Mouse (Mus musculus) limb, embryonic 13.5 days (tissue): ENCODE data around the gene Mfsd14a. TPM values are rescaled to one million over a fixed set of nuclear protein-coding genes. Genes with fewer than 3 reads are reported as not detected.
"Not testable (repeated sequence)": the region's sequence is repeated elsewhere in the genome, so short reads cannot be mapped to it uniquely, and the experiment has no call there.

ENCODE experiments used
- ATAC-seq: fragments of 200-750 bp; cut with Nextera tagmentation; 2 replicates; pipeline ENCODE4 v1.8.0; 2017; ENCODE audit warnings: low read depth, moderate number of reproducible peaks, moderate TSS enrichment; ENCODE audit not compliant: low FRiP score
- H3K27ac ChIP-seq: fragments of 300-500 bp; sonication (generic); 2 replicates; pipeline ENCODE4 v1.5.1; 2015; ENCODE audit warnings: inconsistent platforms, mild to moderate bottlenecking, moderate library complexity
- H3K27me3 ChIP-seq: fragments of 300-500 bp; sonication (generic); 2 replicates; pipeline ENCODE4 v1.6.1; 2015; ENCODE audit warnings: mild to moderate bottlenecking, inconsistent platforms
- H3K36me3 ChIP-seq: fragments of 300-500 bp; sonication (generic); 2 replicates; pipeline ENCODE4 v1.6.1; 2015; ENCODE audit warnings: inconsistent platforms, mild to moderate bottlenecking, moderate library complexity
- H3K4me1 ChIP-seq: fragments of 300-500 bp; sonication (generic); 2 replicates; pipeline ENCODE4 v1.6.1; 2015; ENCODE audit warnings: inconsistent platforms
- H3K4me2 ChIP-seq: fragments of 300-500 bp; sonication (generic); replicated peaks from 2 replicates; pipeline ENCODE4 v1.6.1; 2015; ENCODE audit warnings: inconsistent platforms, mild to moderate bottlenecking, moderate library complexity
- H3K4me3 ChIP-seq: fragments of 300-500 bp; sonication (generic); 2 replicates; pipeline ENCODE4 v1.5.1; 2015; ENCODE audit warnings: moderate library complexity, mild to moderate bottlenecking, inconsistent platforms
- H3K9ac ChIP-seq: fragments of 300-500 bp; sonication (generic); 2 replicates; pipeline ENCODE4 v1.6.1; 2015; ENCODE audit warnings: mild to moderate bottlenecking, inconsistent platforms
- H3K9me3 ChIP-seq: fragments of 300-500 bp; sonication (generic); 2 replicates; pipeline ENCODE4 v1.6.1; 2016; ENCODE audit warnings: inconsistent platforms
- WGBS: fragments of 180-500 bp; shearing (Covaris S2); methylation state at CpG from one replicate; pipeline ENCODE4 v1.1.7; 2015; 5-methylcytosine and 5-hydroxymethylcytosine counted together
- polyA plus RNA-seq: library from polyadenylated mRNA; unstranded; fragments of >200 nt; fragmentation: Nextera tagmentation; extraction: Ambion mirVana; gene quantifications from 2 replicates; pipeline ENCODE4 v1.2.1, GENCODE M21; 2015

The Mfsd14a gene
- polyA plus RNA-seq, 1 experiment from 2014 or later = 84.6 TPM

DNA sequence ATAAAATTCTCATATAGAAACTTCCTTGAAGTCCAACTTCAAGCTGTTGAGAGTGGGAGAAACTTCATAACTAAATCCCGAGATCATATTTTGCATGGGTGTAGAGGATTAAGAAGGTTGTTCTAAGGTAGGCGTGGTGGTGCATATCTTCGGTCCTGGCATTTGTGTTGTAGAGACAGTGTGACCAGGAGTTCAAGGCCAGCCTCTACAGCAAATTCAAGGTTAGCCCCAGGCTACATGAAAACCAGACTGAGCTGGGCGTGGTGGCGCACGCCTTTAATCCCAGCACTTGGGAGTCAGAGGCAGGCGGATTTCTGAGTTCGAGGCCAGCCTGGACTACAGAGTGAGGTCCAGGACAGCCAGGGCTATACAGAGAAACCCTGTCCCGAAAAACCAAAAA, 1.8 kb upstream of the Mfsd14a start:
- WGBS = 94% methylated on average over 9 of the region's 9 CpGs
- not testable (repeated sequence) for H3K4me3 ChIP-seq, H3K9ac ChIP-seq, H3K4me2 ChIP-seq, H3K27me3 ChIP-seq, H3K9me3 ChIP-seq, H3K27ac ChIP-seq, ATAC-seq
- H3K36me3 ChIP-seq = 0 out of 2 replicates have a peak, but pooled peaks cover 10% of the 10 kb centered on the region
- peaks cover 20% of the 10 kb centered on the region for H3K4me1 ChIP-seq

GRCm38 (mm10) chr3:116661870-116662414, 535 bp downstream of the Mfsd14a start:
- no peaks in the 10 kb centered on the region for H3K27me3 ChIP-seq
- peak overlapping the region; percentile 98 for H3K27ac ChIP-seq
- H3K4me2 ChIP-seq = peak overlapping the region; percentile 65
- peak overlapping the region; percentile 97 for H3K9ac ChIP-seq
- ATAC-seq = peak; percentile 83
- WGBS = under 1% methylated on average over 59 of the region's 68 CpGs
- H3K36me3 ChIP-seq = no peaks in the 10 kb centered on the region
- peaks cover 26% of the 10 kb centered on the region for H3K4me1 ChIP-seq
- H3K4me3 ChIP-seq = peak overlapping the region; percentile 97
- no peaks in the 10 kb centered on the region for H3K9me3 ChIP-seq

- H3K36me3 ChIP-seq = no peaks in the 10 kb centered on the region
- WGBS = 2% methylated on average over 16 of the region's 16 CpGs
- no peak for ATAC-seq
Measured at GRCm38 (mm10) chr3:116661288-116661869, 1.1 kb downstream of the Mfsd14a start.

GRCm38 (mm10) chr3:116659856-116660430, 2.5 kb downstream of the Mfsd14a start:
- ATAC-seq = no peak
- Histone ChIP-seq H3K36me3 (no peaks in the 10 kb centered on the region), H3K9ac (no peak overlapping the region), H3K27me3 (no peaks in the 10 kb centered on the region), H3K4me1 (peaks cover 28% of the 10 kb centered on the region), H3K9me3 (no peaks in the 10 kb centered on the region), H3K4me2 (peak overlapping the region; percentile 65), H3K27ac (no peak overlapping the region), H3K4me3 (no peak overlapping the region)
- WGBS = 87% methylated on average over 13 of the region's 13 CpGs

More at GRCm38 (mm10) chr3:116661288-116661869, 1.1 kb downstream of the Mfsd14a start:
- Histone ChIP-seq H3K27ac (peak overlapping the region; percentile 98), H3K27me3 (no peaks in the 10 kb centered on the region), H3K4me1 (peaks cover 26% of the 10 kb centered on the region), H3K4me2 (peak overlapping the region; percentile 65), H3K4me3 (peak overlapping the region; percentile 97), H3K9ac (peak overlapping the region; percentile 97), H3K9me3 (no peaks in the 10 kb centered on the region)

- Histone ChIP-seq H3K27ac (no peak overlapping the region), H3K27me3 (no peaks in the 10 kb centered on the region), H3K4me3 (no peak overlapping the region), H3K4me2 (0 out of 2 replicates have a peak overlapping the region, but pooled peaks have one; percentile 16), H3K9ac (no peak overlapping the region), H3K36me3 (no peaks in the 10 kb centered on the region), H3K4me1 (peaks cover 28% of the 10 kb centered on the region), H3K9me3 (no peaks in the 10 kb centered on the region)
- ATAC-seq = no peak
- 63% methylated on average over 15 of the region's 15 CpGs for WGBS
Measured at GRCm38 (mm10) chr3:116658928-116659565, 3.4 kb downstream of the Mfsd14a start.

DNA sequence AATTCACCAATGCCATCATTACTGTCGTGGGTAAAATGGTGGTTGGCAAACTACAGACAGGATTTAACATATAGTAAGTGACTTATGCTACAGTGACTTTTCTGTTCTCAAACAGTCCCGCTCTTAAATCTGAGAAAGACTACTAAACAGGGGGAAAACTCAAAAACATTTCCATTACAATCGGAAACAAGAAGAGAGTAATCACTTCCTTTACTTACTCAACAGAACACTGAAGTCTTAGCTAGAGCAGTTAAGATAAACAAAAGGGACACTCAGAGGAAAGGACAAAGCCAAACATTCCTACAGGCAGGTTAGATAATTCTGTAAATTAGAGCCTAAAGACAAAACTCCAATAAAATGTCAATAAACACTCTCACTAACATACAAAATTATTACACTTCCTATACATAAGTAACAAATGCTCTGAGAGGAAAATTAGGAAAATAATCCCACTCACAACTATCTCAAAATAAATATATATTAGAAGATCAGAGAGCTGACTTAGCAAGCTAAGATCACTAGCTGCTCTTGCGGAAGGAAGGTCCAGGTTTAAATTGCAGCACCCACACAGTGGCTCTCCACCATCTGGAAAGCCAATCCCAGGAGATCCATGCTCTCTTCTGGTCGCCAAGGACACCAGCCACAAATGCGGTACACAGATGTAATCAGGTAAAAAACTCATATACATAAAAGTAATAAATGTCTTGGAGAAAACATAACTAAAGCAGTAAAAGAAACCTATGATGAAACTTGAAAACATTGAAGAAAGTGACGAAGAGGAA, 6.1 kb downstream of the Mfsd14a start:
- H3K27me3 ChIP-seq = no peaks in the 10 kb centered on the region
- H3K4me1 ChIP-seq = peaks cover 33% of the 10 kb centered on the region
- 79% methylated on average over 7 of the region's 7 CpGs for WGBS
- H3K4me3 ChIP-seq = no peak overlapping the region
- H3K4me2 ChIP-seq = no peak overlapping the region
- no peak for ATAC-seq
- H3K9me3 ChIP-seq = no peaks in the 10 kb centered on the region
- no peak overlapping the region for H3K27ac ChIP-seq
- no peaks in the 10 kb centered on the region for H3K36me3 ChIP-seq
- no peak overlapping the region for H3K9ac ChIP-seq

DNA sequence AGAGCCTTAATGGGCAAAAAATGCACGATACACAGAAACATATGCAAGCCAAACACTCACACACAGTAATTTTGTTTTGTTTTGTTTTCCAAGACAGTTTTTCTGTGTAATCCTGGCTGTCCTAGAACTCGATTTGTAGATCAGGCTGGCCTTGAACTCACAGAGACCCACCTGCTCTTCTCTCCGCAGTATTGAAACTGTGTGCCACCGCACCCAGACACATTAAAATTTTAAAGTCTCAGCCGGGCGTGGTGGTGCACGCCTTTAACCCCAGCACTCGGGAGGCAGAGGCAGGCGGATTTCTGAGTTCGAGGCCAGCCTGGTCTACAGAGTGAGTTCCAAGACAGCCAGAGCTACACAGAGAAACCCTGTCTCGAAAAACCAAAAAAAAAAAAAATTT, 8.4 kb downstream of the Mfsd14a start:
- not testable (repeated sequence) for H3K4me2 ChIP-seq, H3K27me3 ChIP-seq, H3K9ac ChIP-seq, H3K27ac ChIP-seq, ATAC-seq, H3K4me3 ChIP-seq, H3K9me3 ChIP-seq
- H3K4me1 ChIP-seq = peaks cover 17% of the 10 kb centered on the region
- WGBS = 94% methylated on average over 11 of the region's 11 CpGs
- H3K36me3 ChIP-seq = peaks cover 17% of the 10 kb centered on the region

DNA sequence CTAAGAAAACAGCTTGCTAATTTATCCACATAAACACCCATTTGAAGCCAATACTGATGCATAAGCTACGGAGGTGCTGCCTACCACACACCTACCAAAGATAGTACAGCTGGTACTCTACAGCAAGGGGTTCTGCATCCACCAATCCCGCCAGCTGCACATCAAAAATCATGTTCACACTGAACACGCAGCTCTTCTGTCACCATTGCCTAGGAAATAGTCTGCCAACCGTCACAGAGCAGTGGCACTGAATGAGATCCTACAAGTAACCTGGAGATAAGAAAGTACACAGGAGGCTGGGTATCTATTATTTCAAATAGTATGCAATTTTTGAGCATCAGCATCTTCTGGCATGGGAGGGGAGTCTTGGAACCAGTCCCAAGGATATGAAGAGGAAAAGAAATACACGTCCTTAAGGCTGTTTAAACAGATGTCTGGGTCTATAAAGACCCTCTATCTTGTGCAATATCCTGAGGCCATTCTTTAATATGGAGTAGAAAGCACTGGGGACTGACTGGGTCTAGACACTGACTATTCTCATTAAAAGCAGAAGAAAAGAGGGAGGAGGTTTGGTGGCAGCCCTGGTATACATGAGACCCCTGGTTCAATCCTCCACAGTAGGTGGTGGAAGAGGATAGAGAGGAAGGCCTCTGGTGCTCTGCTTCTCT, 9.1 kb downstream of the Mfsd14a start:
- no peak for ATAC-seq
- Histone ChIP-seq H3K27ac (no peak overlapping the region), H3K27me3 (no peaks in the 10 kb centered on the region), H3K9me3 (no peaks in the 10 kb centered on the region), H3K4me2 (no peak overlapping the region), H3K36me3 (peaks cover 24% of the 10 kb centered on the region), H3K9ac (no peak overlapping the region), H3K4me1 (peaks cover 13% of the 10 kb centered on the region), H3K4me3 (no peak overlapping the region)
- WGBS = 79% methylated on average over 5 of the region's 5 CpGs

GRCm38 (mm10) chr3:116652033-116652446, 10.4 kb downstream of the Mfsd14a start:
- 70% methylated on average over 3 of the region's 3 CpGs for WGBS
- Histone ChIP-seq H3K4me2 (no peak overlapping the region), H3K4me3 (no peak overlapping the region), H3K4me1 (peaks cover 13% of the 10 kb centered on the region), H3K9ac (no peak overlapping the region), H3K9me3 (no peaks in the 10 kb centered on the region), H3K36me3 (peaks cover 31% of the 10 kb centered on the region), H3K27ac (no peak overlapping the region), H3K27me3 (no peaks in the 10 kb centered on the region)
- ATAC-seq = no peak

GRCm38 (mm10) chr3:116650698-116651097, 11.8 kb downstream of the Mfsd14a start:
- H3K27me3 ChIP-seq = no peaks in the 10 kb centered on the region
- H3K4me3 ChIP-seq = no peak overlapping the region
- no peaks in the 10 kb centered on the region for H3K9me3 ChIP-seq
- peaks cover 13% of the 10 kb centered on the region for H3K4me1 ChIP-seq
- H3K36me3 ChIP-seq = peaks cover 44% of the 10 kb centered on the region
- no peak for ATAC-seq
- no peak overlapping the region for H3K27ac ChIP-seq
- H3K9ac ChIP-seq = no peak overlapping the region
- no peak overlapping the region for H3K4me2 ChIP-seq
- 95% methylated on average over 9 of the region's 9 CpGs for WGBS

- WGBS = 94% methylated on average over 7 of the region's 7 CpGs
- no peak overlapping the region for H3K4me2 ChIP-seq
- peaks cover 60% of the 10 kb centered on the region for H3K36me3 ChIP-seq
- peaks cover 11% of the 10 kb centered on the region for H3K4me1 ChIP-seq
- H3K4me3 ChIP-seq = no peak overlapping the region
- ATAC-seq = no peak
- H3K9ac ChIP-seq = no peak overlapping the region
- no peaks in the 10 kb centered on the region for H3K9me3 ChIP-seq
- H3K27me3 ChIP-seq = no peaks in the 10 kb centered on the region
- H3K27ac ChIP-seq = no peak overlapping the region
Measured at GRCm38 (mm10) chr3:116648805-116649204, 13.7 kb downstream of the Mfsd14a start.
